Mouse (Mus musculus) heart, postnatal 0 days (tissue): ENCODE measurements at regions not wholly inside any gene's neighbourhood (a gene's known extent, or its start where the extent isn't known, plus 50 kb on each side); places are given as distances from the start of the nearest gene placed in this dataset.

Experiments
- CTCF ChIP-seq: IDR thresholded peaks from 2 replicates; pipeline ENCODE4 v1.5.1; 2016; ENCODE audit warnings: antibody characterized with exemption, control low read depth, low read depth
- EP300 ChIP-seq: IDR thresholded peaks from 2 replicates; pipeline ENCODE4 v1.6.1; 2016; ENCODE audit warnings: antibody characterized with exemption, low read depth

DNA sequence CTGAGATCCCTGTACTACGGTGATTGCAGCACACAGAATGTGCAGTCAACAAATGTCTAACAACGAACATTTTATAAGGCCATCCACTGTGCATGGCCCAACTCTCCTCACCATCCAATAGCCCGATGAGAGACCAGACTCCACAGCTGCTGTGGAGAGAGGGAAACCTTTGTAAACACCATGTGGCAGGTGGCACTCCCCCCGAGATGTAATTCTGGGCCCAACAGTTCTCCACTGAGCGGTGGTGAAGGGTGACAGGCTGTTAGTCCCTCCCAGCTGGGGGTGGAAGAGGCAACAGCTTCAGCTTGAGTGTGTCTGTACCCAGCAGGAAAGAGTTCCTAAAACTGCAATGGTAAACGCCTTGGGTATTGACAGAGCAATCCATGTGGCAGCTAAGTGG, 263.0 kb upstream of the Ppargc1a start:
- TF ChIP-seq CTCF (no peak), EP300 (no peak)
